Mouse (Mus musculus) midbrain, embryonic 12.5 days (tissue): ENCODE measurements at regions not wholly inside any gene's neighbourhood (a gene's known extent, or its start where the extent isn't known, plus 50 kb on each side); places are given as distances from the start of the nearest gene placed in this dataset.

Source experiments
- ATAC-seq: fragments of 200-750 bp; cut with Nextera tagmentation; 2 replicates; pipeline ENCODE4 v1.8.0; 2017; ENCODE audit warnings: low read depth, moderate TSS enrichment, moderate library complexity; ENCODE audit not compliant: low FRiP score
- H3K27ac ChIP-seq: fragments of 300-500 bp; sonication (generic); replicated peaks from 2 replicates; pipeline ENCODE4 v1.5.1; 2016; ENCODE audit warnings: mild to moderate bottlenecking
- H3K27me3 ChIP-seq: fragments of 300-500 bp; sonication (generic); 2 replicates; pipeline ENCODE4 v1.6.1; 2016; ENCODE audit warnings: mild to moderate bottlenecking
- H3K36me3 ChIP-seq: fragments of 300-500 bp; sonication (generic); 2 replicates; pipeline ENCODE4 v1.6.1; 2016
- H3K4me1 ChIP-seq: fragments of 300-500 bp; sonication (generic); 2 replicates; pipeline ENCODE4 v1.6.1; 2016
- H3K4me2 ChIP-seq: fragments of 300-500 bp; sonication (generic); replicated peaks from 2 replicates; pipeline ENCODE4 v1.6.1; 2016; ENCODE audit warnings: mild to moderate bottlenecking, moderate library complexity
- H3K4me3 ChIP-seq: fragments of 300-500 bp; sonication (generic); 2 replicates; pipeline ENCODE4 v1.5.1; 2016; ENCODE audit warnings: mild to moderate bottlenecking
- H3K9ac ChIP-seq: fragments of 300-500 bp; sonication (generic); replicated peaks from 2 replicates; pipeline ENCODE4 v1.6.1; 2016; ENCODE audit warnings: mild to moderate bottlenecking, moderate library complexity
- H3K9me3 ChIP-seq: fragments of 300-500 bp; sonication (generic); 2 replicates; pipeline ENCODE4 v1.6.1; 2016; ENCODE audit warnings: mild to moderate bottlenecking
- WGBS: fragments of 180-500 bp; shearing (Covaris S2); methylation state at CpG from one replicate; pipeline ENCODE4 v1.1.7; 2016; 5-methylcytosine and 5-hydroxymethylcytosine counted together

DNA sequence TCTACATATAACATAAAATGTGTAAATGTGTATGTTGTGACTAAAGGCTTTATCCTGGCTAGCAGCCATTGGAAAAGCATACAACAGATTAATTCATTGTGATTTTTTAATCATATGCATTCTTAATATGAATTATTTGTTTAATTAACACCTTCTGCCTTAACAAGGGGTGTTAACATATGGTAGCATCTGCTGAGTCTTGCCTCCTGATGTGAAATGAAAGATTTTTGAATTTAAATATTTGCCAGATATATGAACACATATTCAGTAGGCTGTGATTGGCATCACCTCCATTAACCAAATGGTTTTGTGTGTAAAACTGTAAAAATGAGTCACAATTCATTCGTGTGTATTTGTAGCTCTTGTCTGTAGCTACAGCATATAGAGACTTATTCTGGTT lies 854.3 kb downstream of the D3Ertd751e start:
- H3K9me3 ChIP-seq = no peaks in the 10 kb centered on the region
- H3K27ac ChIP-seq = no peak overlapping the region
- H3K27me3 ChIP-seq = no peaks in the 10 kb centered on the region
- H3K4me3 ChIP-seq = no peak overlapping the region
- no peaks in the 10 kb centered on the region for H3K4me1 ChIP-seq
- no peak overlapping the region for H3K4me2 ChIP-seq
- H3K36me3 ChIP-seq = no peaks in the 10 kb centered on the region
- 91% methylated on average over 1 of the region's 1 CpGs for WGBS
- no peak overlapping the region for H3K9ac ChIP-seq
- ATAC-seq = no peak
